Mouse (Mus musculus) lung, postnatal 0 days (tissue): ENCODE measurements around the gene Ano10.

Source experiments
- CTCF ChIP-seq: IDR thresholded peaks from 2 replicates; pipeline ENCODE4 v1.5.1; 2016; ENCODE audit warnings: antibody characterized with exemption, mild to moderate bottlenecking
- EP300 ChIP-seq: IDR thresholded peaks from 2 replicates; pipeline ENCODE4 v1.6.1; 2016; ENCODE audit warnings: antibody characterized with exemption, mild to moderate bottlenecking, control low read depth

DNA sequence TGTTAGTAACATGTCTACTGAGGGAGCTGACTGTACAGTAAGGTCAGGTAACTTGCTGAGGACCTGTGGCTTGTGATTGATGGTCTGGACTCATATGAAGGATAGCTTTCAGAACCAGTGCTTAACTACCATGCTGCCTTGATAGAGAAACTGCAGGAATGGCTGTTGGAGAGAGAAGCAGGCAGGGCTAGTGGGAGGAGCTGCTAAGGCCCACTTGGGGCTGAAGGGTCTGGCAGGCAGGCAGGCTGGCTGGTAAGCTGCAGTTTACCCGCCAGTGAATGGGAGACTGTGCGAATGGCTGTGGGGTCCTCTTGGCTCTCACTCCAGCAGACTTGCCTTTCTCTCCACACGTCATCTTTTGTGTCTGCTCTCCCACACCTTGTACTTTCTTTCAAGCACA lies 163.6 kb downstream of the Ano10 start:
- TF ChIP-seq EP300 = no peak
- no peak for TF ChIP-seq CTCF
